Mouse (Mus musculus) stomach, embryonic 16.5 days (tissue): ENCODE results near the gene Cxcr5. TPM values are rescaled to one million over a fixed set of nuclear protein-coding genes. Genes with fewer than 3 reads are reported as not detected.

Source experiments
- ATAC-seq: fragments of 200-750 bp; cut with Nextera tagmentation; 2 replicates; pipeline ENCODE4 v1.8.0; 2017; ENCODE audit warnings: moderate number of reproducible peaks, moderate TSS enrichment; ENCODE audit not compliant: insufficient read depth, low FRiP score
- H3K27ac ChIP-seq: fragments of 300-500 bp; sonication (generic); 2 replicates; pipeline ENCODE4 v1.5.1; 2014; ENCODE audit warnings: low read length
- H3K27me3 ChIP-seq: fragments of 300-500 bp; sonication (generic); 2 replicates; pipeline ENCODE4 v1.6.1; 2014; ENCODE audit warnings: low read length, control low read depth, mixed read lengths; ENCODE audit not compliant: control insufficient read depth, insufficient read depth
- H3K36me3 ChIP-seq: fragments of 300-500 bp; sonication (generic); 2 replicates; pipeline ENCODE4 v1.6.1; 2014; ENCODE audit warnings: low read length; ENCODE audit not compliant: control insufficient read depth, insufficient read depth
- H3K4me1 ChIP-seq: fragments of 300-500 bp; sonication (generic); 2 replicates; pipeline ENCODE4 v1.6.1; 2014; ENCODE audit warnings: low read length, control low read depth, mixed read lengths; ENCODE audit not compliant: control insufficient read depth, insufficient read depth
- H3K4me2 ChIP-seq: fragments of 300-500 bp; sonication (generic); 2 replicates; pipeline ENCODE4 v1.6.1; 2014; ENCODE audit warnings: low read depth, low read length, mixed read lengths
- H3K4me3 ChIP-seq: fragments of 300-500 bp; sonication (generic); replicated peaks from 2 replicates; pipeline ENCODE4 v1.5.1; 2014; ENCODE audit warnings: mild to moderate bottlenecking, low read length
- H3K9ac ChIP-seq: fragments of 300-500 bp; sonication (generic); 2 replicates; pipeline ENCODE4 v1.6.1; 2014; ENCODE audit warnings: low read length
- H3K9me3 ChIP-seq: fragments of 300-500 bp; sonication (generic); replicated peaks from 2 replicates; pipeline ENCODE4 v1.6.1; 2016; ENCODE audit warnings: low read length, control low read depth; ENCODE audit not compliant: control insufficient read depth
- WGBS: fragments of 180-500 bp; shearing (Covaris S2); extraction: QIAGEN DNeasy Blood & Tissue Kit; methylation state at CpG from one replicate; pipeline ENCODE4 v1.1.7; 2014; 5-methylcytosine and 5-hydroxymethylcytosine counted together
- polyA plus RNA-seq: library from polyadenylated mRNA; unstranded; fragments of >200 nt; fragmentation: Nextera tagmentation; extraction: Ambion mirVana; gene quantifications from 2 replicates; pipeline ENCODE4 v1.2.1, GENCODE M21; 2015

Gene Cxcr5
- polyA plus RNA-seq, 1 experiment from 2014 or later: 0.49 TPM

GRCm38 (mm10) chr9:44489651-44490085 lies 72.0 kb downstream of the Cxcr5 start:
- Histone ChIP-seq H3K36me3 (no peaks in the 10 kb centered on the region), H3K4me3 (peak overlapping the region; percentile 94), H3K27ac (peak overlapping the region; percentile 97), H3K9me3 (no peaks in the 10 kb centered on the region), H3K4me2 (peak overlapping the region; percentile 87), H3K9ac (peak overlapping the region; percentile 98), H3K4me1 (peaks cover 92% of the 10 kb centered on the region), H3K27me3 (no peaks in the 10 kb centered on the region)
- 13% methylated on average over 17 of the region's 17 CpGs for WGBS
- ATAC-seq: no peak

- peak overlapping the region; percentile 98 for H3K9ac ChIP-seq
- peak; percentile 57 for ATAC-seq
- H3K9me3 ChIP-seq: no peaks in the 10 kb centered on the region
- peaks cover 91% of the 10 kb centered on the region for H3K4me1 ChIP-seq
- H3K36me3 ChIP-seq: no peaks in the 10 kb centered on the region
- WGBS: 2% methylated on average over 5 of the region's 5 CpGs
- H3K4me2 ChIP-seq: peak overlapping the region; percentile 87
- H3K27me3 ChIP-seq: no peaks in the 10 kb centered on the region
- H3K27ac ChIP-seq: peak overlapping the region; percentile 97
- H3K4me3 ChIP-seq: peak overlapping the region; percentile 94
Observed at GRCm38 (mm10) chr9:44488855-44489381, 72.8 kb downstream of the Cxcr5 start.

- Histone ChIP-seq H3K27ac (peak overlapping the region; percentile 97), H3K9me3 (no peaks in the 10 kb centered on the region), H3K9ac (peak overlapping the region; percentile 98), H3K27me3 (no peaks in the 10 kb centered on the region), H3K4me1 (peaks cover 86% of the 10 kb centered on the region), H3K4me2 (peak overlapping the region; percentile 87), H3K4me3 (peak overlapping the region; percentile 94), H3K36me3 (no peaks in the 10 kb centered on the region)
- 11% methylated on average over 8 of the region's 8 CpGs for WGBS
- no peak for ATAC-seq
Observed at GRCm38 (mm10) chr9:44488416-44488815, 73.3 kb downstream of the Cxcr5 start.

- Histone ChIP-seq H3K4me1 (peaks cover 77% of the 10 kb centered on the region), H3K36me3 (no peaks in the 10 kb centered on the region), H3K9ac (peak overlapping the region; percentile 98), H3K9me3 (no peaks in the 10 kb centered on the region), H3K27me3 (no peaks in the 10 kb centered on the region), H3K27ac (peak overlapping the region; percentile 97), H3K4me2 (peak overlapping the region; percentile 87), H3K4me3 (peak overlapping the region; percentile 94)
- 6% methylated on average over 7 of the region's 7 CpGs for WGBS
- peak; percentile 61 for ATAC-seq
Observed at GRCm38 (mm10) chr9:44487441-44487840, 74.2 kb downstream of the Cxcr5 start.

- Histone ChIP-seq H3K27ac (peak overlapping the region; percentile 97), H3K4me3 (peak overlapping the region; percentile 94), H3K9ac (peak overlapping the region; percentile 98), H3K9me3 (no peaks in the 10 kb centered on the region), H3K36me3 (no peaks in the 10 kb centered on the region), H3K27me3 (no peaks in the 10 kb centered on the region), H3K4me2 (peak overlapping the region; percentile 87), H3K4me1 (peaks cover 79% of the 10 kb centered on the region)
- 10% methylated on average over 15 of the region's 15 CpGs for WGBS
- ATAC-seq: no peak
Observed at GRCm38 (mm10) chr9:44486741-44487421, 74.8 kb downstream of the Cxcr5 start.

GRCm38 (mm10) chr9:44486335-44486734 lies 75.3 kb downstream of the Cxcr5 start:
- no peak for ATAC-seq
- peak overlapping the region; percentile 87 for H3K4me2 ChIP-seq
- H3K27ac ChIP-seq: peak overlapping the region; percentile 97
- no peaks in the 10 kb centered on the region for H3K27me3 ChIP-seq
- H3K36me3 ChIP-seq: no peaks in the 10 kb centered on the region
- 9% methylated on average over 3 of the region's 3 CpGs for WGBS
- H3K9ac ChIP-seq: peak overlapping the region; percentile 98
- peaks cover 81% of the 10 kb centered on the region for H3K4me1 ChIP-seq
- peak overlapping the region; percentile 94 for H3K4me3 ChIP-seq
- H3K9me3 ChIP-seq: no peaks in the 10 kb centered on the region

GRCm38 (mm10) chr9:44485516-44486161 lies 76.0 kb downstream of the Cxcr5 start:
- 25% methylated on average over 14 of the region's 14 CpGs for WGBS
- ATAC-seq: no peak
- no peaks in the 10 kb centered on the region for H3K27me3 ChIP-seq
- peak overlapping the region; percentile 97 for H3K27ac ChIP-seq
- H3K4me3 ChIP-seq: peak overlapping the region; percentile 94
- no peaks in the 10 kb centered on the region for H3K9me3 ChIP-seq
- H3K4me2 ChIP-seq: peak overlapping the region; percentile 87
- H3K4me1 ChIP-seq: peaks cover 75% of the 10 kb centered on the region
- H3K9ac ChIP-seq: peak overlapping the region; percentile 98
- H3K36me3 ChIP-seq: no peaks in the 10 kb centered on the region

GRCm38 (mm10) chr9:44485105-44485515 lies 76.6 kb downstream of the Cxcr5 start:
- 26% methylated on average over 6 of the region's 6 CpGs for WGBS
- Histone ChIP-seq H3K36me3 (no peaks in the 10 kb centered on the region), H3K27me3 (no peaks in the 10 kb centered on the region), H3K27ac (peak overlapping the region; percentile 97), H3K4me1 (peaks cover 75% of the 10 kb centered on the region), H3K4me2 (peak overlapping the region; percentile 87), H3K9ac (peak overlapping the region; percentile 98), H3K4me3 (peak overlapping the region; percentile 94), H3K9me3 (no peaks in the 10 kb centered on the region)
- no peak for ATAC-seq
